Mouse (Mus musculus) spleen, postnatal 4 days (tissue): ENCODE measurements at regions not wholly inside any gene's neighbourhood (a gene's known extent, or its start where the extent isn't known, plus 50 kb on each side); places are given as distances from the start of the nearest gene placed in this dataset.
A peak's percentile ranks its signal among the peaks of the same experiment; 100 is the strongest.
"Not testable (repeated sequence)": the region's sequence is repeated elsewhere in the genome, so short reads cannot be mapped to it uniquely, and the experiment has no call there.

Experiments
- DNase-seq, 2 experiments: peaks; one replicate each; pipeline ENCODE4 v3.0.0; 2022; ENCODE audit warnings: low spot score in 2 of 2

GRCm38 (mm10) chr13:74563483-74564330 lies 69.9 kb upstream of the Zfp825 start:
- DNase-seq, result peak; percentile 56 to 77

GRCm38 (mm10) chr13:74564331-74564727 lies 70.5 kb upstream of the Zfp825 start:
- not testable (repeated sequence) for DNase-seq

GRCm38 (mm10) chr13:74569967-74570366 lies 69.4 kb upstream of the Erap1 start:
- peak; percentile 22 to 65 for DNase-seq
